Mouse (Mus musculus): ENCODE measurements around the gene Pigo. TPM values are rescaled to one million over a fixed set of nuclear protein-coding genes. Genes with fewer than 3 reads are reported as not detected.

Gene Pigo
- total RNA-seq, 4 experiments from 2014 or later: 23.1 to 31.2 (median 25.2) TPM

DNA sequence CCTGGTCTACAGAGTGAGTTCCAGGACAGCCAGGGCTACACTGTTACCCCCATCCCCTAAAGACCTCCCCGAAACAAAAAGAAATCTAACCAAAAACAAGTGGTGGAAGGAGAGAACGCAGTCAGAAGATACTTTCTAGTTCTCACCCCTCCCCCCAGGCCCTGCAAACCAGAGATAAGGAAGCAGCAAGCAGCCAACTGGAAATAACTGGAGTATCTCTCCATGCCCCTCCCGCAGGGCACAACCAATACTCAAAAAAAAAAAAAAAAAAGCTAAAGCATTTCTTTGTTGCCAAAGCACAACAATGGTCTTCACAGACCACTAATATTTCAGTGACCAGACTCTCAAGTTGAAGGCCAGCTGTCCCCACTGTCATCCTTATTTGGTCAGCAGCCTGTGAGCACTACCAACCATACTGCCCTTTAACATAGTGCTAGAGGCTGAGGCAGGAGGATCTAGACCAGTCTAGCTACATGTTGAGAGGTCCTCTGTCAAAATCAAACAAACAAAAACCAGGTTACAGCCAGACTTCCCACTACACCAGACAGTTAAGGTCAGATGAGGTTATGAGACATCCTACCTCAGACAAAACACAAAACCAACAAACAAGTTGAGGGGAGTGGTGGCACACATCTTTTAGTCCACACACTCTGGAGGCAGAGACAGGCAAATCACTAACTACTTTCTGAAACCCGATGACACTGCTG lies 12.4 kb upstream of the Pigo start:
- peak in 1 of 2 experiments; percentile 1 for DNase-seq (ENCODE audit: low spot score in 2 of 2)

- no peak for DNase-seq (ENCODE audit: low spot score in 2 of 2)
Observed at GRCm38 (mm10) chr4:43036356-43036755, 10.7 kb upstream of the Pigo start.

DNA sequence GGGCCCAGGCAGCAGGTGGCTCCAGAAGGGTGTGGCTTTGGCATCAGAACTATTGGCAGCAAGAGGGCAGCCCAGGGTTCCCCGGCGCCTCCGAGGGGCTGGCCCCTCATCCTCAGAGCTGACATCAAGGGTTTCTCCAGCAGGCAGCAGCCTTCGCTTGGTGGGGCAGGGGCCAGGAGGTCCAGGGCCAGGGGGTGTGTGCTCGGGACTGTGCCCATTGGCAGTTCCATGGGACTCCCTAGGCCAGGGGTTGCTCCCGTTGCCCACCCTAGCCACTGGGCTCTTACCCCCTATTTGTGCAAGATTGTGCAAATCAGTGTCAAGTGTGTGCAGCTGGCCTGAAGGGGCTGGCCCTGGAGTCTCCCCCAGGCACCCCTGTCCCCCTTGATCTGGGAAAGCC lies 10.2 kb upstream of the Pigo start:
- no peak for DNase-seq (ENCODE audit: low spot score in 2 of 2)

DNA sequence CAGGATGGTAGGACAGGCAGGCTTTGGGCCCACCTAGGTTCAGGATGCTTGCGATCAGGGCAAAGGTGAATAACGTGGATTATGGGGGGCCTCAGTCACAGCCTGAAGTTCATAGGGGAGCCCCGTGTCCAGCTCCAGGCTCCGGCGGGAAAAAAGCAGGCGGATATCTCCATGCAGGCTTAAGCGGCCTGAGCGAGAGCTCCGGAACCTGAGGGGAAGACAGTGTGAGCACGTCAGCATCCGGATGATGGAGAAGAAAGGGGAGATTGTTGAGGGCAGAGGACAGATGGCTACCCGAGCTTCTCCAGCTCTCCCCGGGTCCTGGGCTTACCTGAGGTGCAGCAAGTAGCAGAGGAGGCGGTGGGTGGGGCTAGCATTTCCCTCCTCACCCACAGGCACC lies 7.9 kb upstream of the Pigo start:
- no peak for DNase-seq (ENCODE audit: low spot score in 2 of 2)

DNA sequence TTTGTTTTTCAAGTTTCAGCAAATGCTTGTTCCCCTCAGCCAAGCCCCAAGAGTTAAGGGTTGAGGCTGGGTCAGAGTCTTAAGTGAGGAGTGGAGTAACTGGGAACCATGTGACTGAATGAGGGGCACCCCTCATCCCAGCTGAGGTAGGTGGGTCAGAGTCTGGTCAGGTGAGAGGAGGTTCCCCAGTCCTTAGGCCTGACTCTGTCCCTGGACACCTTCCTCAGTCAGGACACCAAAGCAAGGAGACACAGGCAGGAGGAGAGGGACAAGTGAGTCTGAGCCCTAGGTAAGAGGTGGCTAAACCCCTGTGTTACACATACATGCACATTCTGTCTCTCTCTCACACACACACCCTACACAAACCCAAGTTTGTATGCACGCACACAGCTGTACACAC lies 6.9 kb upstream of the Pigo start:
- no peak for DNase-seq (ENCODE audit: low spot score in 2 of 2)

DNA sequence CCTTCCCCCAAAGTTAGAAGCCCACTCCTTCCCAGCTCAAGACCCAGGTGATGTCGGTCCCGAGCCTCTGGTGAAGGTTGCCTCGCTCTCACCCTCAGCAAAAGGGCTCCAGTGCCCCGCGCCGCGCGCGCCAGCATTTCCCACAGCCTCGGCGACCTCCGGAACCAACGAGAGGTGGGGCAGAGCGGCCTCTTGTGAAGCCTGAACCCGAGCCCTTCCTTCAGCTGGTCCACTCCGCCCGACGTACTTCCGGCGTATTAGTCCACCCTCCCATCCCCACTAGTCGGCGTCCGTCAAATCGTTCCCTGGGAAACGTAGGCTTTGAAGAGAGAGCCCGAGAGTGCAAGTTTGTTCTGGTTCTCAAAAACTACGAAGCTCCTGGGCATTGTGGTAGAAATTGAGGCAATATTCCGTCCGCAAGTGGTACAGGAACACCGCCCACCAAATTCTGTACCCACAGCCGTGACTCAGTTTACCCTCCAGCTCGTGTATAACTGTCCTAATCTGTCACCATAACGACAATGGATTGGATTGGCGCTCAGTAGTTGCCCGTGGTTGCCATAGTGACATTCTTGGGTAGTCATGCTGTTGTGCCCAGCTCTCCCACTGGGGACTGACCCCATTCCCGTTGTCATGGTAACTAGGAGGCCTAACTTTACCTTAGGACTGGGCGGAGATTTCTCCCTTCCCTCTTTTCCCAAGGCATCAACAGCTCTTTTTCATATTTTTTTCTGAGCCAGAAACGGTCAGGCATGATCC lies 5.8 kb upstream of the Pigo start, which contains the start of gene Stoml2:
Stoml2 (minus strand) TSS at position 474 of the 759 bp plus-strand sequence.
- peak; percentile 85 to 92 for DNase-seq (ENCODE audit: low spot score in 2 of 2)

DNA sequence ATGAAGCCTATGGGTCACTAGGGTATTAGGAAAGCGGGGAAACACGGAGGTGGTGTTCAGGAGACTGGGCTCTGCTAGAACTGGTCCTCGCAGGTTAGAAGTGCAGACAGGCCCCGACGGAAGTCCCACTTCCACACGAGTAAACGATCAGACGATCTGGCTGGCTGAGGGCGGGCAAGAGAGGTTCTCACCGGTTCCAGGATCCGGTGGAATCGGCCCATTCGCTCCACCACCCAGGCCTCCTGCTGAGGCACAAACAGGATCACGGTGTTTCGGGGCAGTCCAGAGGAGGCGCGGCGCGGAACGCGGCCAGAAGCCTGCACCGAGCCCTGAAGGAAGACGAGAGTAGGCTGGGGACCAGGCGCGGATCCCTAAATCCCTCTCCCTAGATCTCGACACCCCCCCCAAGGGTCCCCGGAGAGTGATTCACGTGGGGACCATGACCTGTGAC lies 5.2 kb upstream of the Pigo start:
- DNase-seq (ENCODE audit: low spot score in 2 of 2): peak in 1 of 2 experiments; percentile 51

DNA sequence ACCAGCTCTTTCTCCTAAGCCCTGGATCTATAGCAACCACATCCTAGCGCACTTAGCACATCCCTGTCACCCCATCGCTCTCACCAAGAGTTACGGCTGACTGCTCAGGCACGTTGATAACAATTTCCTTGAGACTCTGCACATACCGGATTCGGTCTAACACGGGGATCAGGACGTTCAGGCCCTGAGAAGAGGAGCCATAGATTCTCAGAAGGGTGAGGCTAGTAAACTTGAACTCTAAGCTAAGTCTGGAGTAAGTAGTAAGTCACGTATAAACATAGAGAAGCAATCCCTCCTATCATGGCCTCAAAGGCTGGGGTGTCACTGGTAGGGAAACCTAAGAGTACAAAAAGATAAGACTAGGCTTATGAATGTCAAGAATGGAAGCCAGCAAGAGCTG lies 4.7 kb upstream of the Pigo start:
- no peak for DNase-seq (ENCODE audit: low spot score in 2 of 2)

DNA sequence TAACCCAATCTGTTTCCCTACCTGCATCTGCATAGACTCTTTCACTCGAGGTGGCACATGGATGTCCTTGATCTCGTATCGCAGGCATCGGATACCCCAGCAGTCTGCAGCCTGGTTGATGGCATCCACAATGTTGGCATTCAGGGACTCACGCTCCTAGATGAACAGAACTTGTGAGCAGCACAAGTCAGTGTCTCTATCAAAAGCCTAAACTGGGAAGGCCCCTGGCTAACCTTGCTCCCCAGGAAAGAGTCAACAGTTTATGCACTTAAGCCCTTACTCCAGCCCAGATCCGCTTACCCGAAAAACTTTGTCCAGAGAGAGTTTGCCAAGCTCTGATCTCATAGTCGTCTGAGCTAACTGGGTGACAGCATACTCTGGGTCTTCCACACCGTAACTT lies 4.1 kb upstream of the Pigo start:
- no peak for DNase-seq (ENCODE audit: low spot score in 2 of 2)

DNA sequence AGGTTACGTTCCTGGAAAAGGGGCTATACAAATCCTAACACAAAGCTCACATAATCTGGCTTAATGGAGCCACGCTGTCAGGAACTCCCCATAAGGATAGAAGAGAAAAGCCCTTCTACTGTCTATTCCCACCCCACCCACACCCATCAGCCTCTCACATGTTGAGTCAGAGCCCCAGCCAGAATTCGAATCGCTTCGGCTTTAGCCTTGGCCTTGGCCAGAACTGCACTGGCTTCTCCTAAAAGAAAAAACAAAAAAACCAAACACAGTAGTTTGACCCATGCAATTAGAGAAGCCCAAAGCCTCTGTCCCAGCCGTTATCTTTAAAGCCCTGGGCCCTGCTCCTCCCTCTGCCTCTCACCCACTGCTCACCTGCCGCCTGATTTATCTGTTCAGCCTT lies 3.5 kb upstream of the Pigo start:
- DNase-seq (ENCODE audit: low spot score in 2 of 2): no peak

DNA sequence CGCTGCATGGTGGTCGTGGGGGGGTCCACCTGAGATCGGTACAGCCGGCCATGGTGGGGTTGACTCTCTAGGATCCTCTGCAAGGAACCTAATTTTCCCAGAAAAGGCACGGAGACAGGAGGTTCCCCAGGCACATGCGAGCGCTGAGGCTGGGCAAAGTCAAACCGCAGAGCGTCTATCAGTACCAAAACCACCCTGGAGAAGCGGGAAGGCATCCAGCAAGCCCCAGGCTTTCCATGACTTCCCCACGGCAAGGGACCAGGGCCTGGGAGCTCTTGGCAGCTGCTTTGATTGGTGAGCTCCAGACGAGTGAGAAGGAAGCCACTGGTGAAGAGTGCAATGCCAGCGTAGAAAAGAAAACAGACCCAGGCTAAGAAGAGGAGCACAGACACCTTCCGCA lies 946 bp downstream of the Pigo start:
- no peak for DNase-seq (ENCODE audit: low spot score in 2 of 2)

DNA sequence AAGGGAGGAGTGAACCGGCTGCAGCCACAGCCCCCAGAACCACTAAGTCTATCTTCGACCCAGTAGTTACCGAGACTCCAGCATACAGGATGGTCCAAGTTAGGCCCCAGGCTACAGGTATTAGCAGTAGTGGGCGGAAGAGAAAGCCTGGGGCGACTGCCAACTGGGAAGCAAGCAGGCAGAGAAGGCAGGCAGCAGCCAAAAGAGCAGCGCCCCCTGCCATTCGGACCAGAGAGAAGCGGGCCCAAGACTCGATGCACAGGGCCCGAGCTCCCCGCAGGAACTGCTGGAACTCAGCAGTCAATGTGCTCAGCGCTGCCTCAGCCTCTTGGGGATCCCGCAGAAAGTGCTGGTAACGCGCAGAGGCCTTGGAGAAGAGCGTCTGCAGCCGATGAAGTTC lies 4.3 kb downstream of the Pigo start:
- DNase-seq (ENCODE audit: low spot score in 2 of 2): no peak

GRCm38 (mm10) chr4:43020876-43021275 lies 4.7 kb downstream of the Pigo start:
- DNase-seq (ENCODE audit: low spot score in 2 of 2): no peak

DNA sequence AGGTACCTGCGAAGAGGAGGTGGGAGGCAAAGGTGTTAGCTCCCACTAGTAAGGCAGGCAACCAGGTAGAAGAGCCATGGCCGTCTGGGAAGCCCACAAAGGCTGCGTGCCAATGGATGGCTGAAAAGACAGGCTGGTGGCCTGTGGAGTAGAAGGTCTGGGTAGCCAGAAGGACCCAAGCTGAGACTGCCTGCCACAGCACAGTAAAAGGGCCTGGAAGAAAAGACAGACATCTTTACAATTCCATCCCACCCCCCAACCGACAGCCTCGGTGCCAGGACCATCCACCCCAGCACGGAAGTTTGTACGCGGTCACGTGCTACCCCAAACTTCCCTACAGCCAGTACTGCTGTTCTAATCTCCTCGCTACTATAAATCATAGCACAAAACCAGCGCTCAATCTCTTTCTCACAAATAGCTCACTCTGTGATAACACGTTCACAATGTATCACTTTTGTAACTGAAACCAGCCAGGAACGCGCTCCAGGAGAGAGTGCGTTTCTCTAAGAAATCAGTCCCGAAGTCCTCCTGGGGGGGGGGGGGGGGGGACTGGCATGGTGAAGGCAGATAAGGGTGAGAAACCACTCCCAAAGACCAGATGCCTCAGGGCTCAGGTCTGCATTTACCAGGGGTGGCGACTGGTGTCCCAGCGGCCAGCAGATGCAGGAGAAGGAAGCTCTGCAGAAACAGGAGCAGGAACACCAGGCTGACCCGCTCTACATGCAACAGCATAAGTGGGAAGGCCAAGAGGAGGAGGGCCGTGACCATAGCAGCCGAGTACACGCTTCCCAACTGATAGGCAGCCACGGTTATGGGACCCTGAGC lies 5.8 kb downstream of the Pigo start:
- DNase-seq (ENCODE audit: low spot score in 2 of 2): no peak

GRCm38 (mm10) chr4:43019176-43019575 lies 6.4 kb downstream of the Pigo start:
- DNase-seq (ENCODE audit: low spot score in 2 of 2): no peak

DNA sequence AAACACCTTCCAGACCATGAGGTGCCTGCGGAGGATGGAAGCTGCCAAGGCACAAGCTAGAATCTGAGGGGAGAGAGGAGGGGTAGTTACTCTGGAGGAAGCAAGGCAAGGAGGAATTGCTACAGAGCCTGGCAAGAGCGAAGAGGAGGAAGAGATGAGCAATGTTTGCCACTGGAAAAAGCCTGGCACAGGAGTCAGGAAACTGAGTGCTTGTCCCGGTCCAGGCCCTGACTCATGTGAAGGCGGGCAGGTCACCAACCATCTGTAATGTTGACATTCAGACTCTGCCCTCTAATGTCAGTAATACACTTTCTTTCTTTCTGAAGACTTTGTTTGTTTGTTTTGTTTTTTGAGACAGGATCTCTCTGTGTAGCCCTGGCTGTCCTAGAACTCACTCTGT lies 7.5 kb downstream of the Pigo start:
- no peak for DNase-seq (ENCODE audit: low spot score in 2 of 2)

DNA sequence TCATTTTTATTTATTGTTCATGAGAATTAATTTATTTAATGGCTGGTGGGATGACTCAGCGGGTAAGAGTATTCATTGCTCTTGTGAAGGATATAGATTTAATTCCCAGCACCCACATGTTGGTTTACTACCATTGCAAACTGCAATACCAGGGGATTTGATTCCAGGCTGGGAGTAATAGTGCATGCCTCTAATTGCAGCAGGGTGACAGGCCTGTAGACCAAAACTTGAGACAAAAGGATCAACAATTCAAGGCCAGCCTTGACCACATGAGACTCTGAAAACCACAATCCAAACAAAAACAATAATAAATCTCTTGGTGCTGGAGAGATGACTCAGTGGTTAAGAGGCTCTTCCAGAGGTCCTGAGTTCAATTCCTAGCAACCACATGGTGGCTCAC lies 13.5 kb downstream of the Pigo start:
- DNase-seq (ENCODE audit: low spot score in 2 of 2): no peak

GRCm38 (mm10) chr4:43010161-43011038 lies 15.2 kb downstream of the Pigo start, which contains the start of gene Fancg:
Gene Fancg (minus strand): TSS chr4:43010506.
- peak; percentile 70 for DNase-seq (ENCODE audit: low spot score in 2 of 2)

GRCm38 (mm10) chr4:43005765-43006164 lies 19.9 kb downstream of the Pigo start:
- DNase-seq (ENCODE audit: low spot score in 2 of 2): no peak

GRCm38 (mm10) chr4:43004951-43005350 lies 20.7 kb downstream of the Pigo start:
- DNase-seq (ENCODE audit: low spot score in 2 of 2): no peak
